ENCODE assay signal across 8 mouse cellular contexts in genomic region chr5:105876925-105877774, GRCm38 (mm10). TPM values are rescaled to one million over a fixed set of nuclear protein-coding genes. Genes with fewer than 3 reads are reported as not detected.
DNase-seq lines count a peak whose midpoint lies in the region; ATAC-seq lines count a peak whose summit lies in the region.

No protein-coding gene starts in this region.

- H3K9me3 ChIP-seq in forebrain, embryonic 15.5 days: no peaks in the 10 kb centered on the region
- no peaks in the 10 kb centered on the region for H3K9me3 ChIP-seq in kidney, embryonic 16.5 days (ENCODE audit: low read length)

- DNase-seq in cerebellum, postnatal 14 days: peak; percentile 55 to 66
- no peak for DNase-seq in cerebellum, postnatal 25 days
- peak; percentile 42 for DNase-seq in thymus, postnatal 0 days (ENCODE audit: low spot score)
- no peak for DNase-seq in thymus, postnatal 25 days
- peak; percentile 17 for DNase-seq in mesoderm, embryonic 11.5 days (ENCODE audit: low read depth, low spot score)
- DNase-seq in left cerebral cortex, adult 11 months (ENCODE audit: low spot score): no peak

- H3K36me3 ChIP-seq in forebrain, embryonic 15.5 days: 0 out of 2 replicates have a peak, but pooled peaks cover 2% of the 10 kb centered on the region
- H3K36me3 ChIP-seq in kidney, embryonic 16.5 days (ENCODE audit: insufficient read depth, low read length): peaks cover 4% of the 10 kb centered on the region; the same call in 1 of the 2 replicates

- WGBS in forebrain, embryonic 15.5 days: under 1% methylated on average over 46 of the region's 46 CpGs
- under 1% methylated on average over 40 of the region's 46 CpGs for WGBS in kidney, embryonic 16.5 days

- peak; percentile 49 for ATAC-seq in forebrain, embryonic 15.5 days (replicated peaks)
- no peak; the same call in 1 of the 2 replicates for ATAC-seq in kidney, embryonic 16.5 days (ENCODE audit: low FRiP score, low TSS enrichment)

- H3K4me1 ChIP-seq in forebrain, embryonic 15.5 days: peaks cover 34% of the 10 kb centered on the region
- H3K4me1 ChIP-seq in kidney, embryonic 16.5 days (ENCODE audit: insufficient read depth, low read length): peaks cover 28% of the 10 kb centered on the region

- H3K27me3 ChIP-seq in forebrain, embryonic 15.5 days: no peaks in the 10 kb centered on the region
- no peaks in the 10 kb centered on the region for H3K27me3 ChIP-seq in kidney, embryonic 16.5 days (ENCODE audit: insufficient read depth, low read length)

- peak overlapping the region; percentile 66 for H3K4me2 ChIP-seq in forebrain, embryonic 15.5 days (replicated peaks)
- H3K4me2 ChIP-seq in kidney, embryonic 16.5 days (replicated peaks; ENCODE audit: low read depth, low read length): peak overlapping the region; percentile 93

- H3K9ac ChIP-seq in forebrain, embryonic 15.5 days (replicated peaks): peak overlapping the region; percentile 97
- peak overlapping the region; percentile 96 for H3K9ac ChIP-seq in kidney, embryonic 16.5 days (replicated peaks; ENCODE audit: low read length)

- peak overlapping the region; percentile 82 for H3K27ac ChIP-seq in forebrain, embryonic 15.5 days (replicated peaks)
- H3K27ac ChIP-seq in kidney, embryonic 16.5 days (ENCODE audit: low read length): peak overlapping the region; percentile 68

- H3K4me3 ChIP-seq in forebrain, embryonic 15.5 days: peak overlapping the region; percentile 84
- peak overlapping the region; percentile 83 for H3K4me3 ChIP-seq in kidney, embryonic 16.5 days (ENCODE audit: low read length)

RNA-seq across cellular contexts. Expression of gene Zfp326, which starts 0.8 kb away (rescaled TPM):
- 23.9 and 34.2 TPM in 2 replicates for polyA plus RNA-seq in thymus, postnatal 0 days (2015; fragmentation: Nextera tagmentation; extraction: Ambion mirVana)
- polyA plus RNA-seq in forebrain, embryonic 15.5 days (2015; fragmentation: Nextera tagmentation; extraction: Ambion mirVana): 55.3 and 57.8 TPM in 2 replicates
- polyA plus RNA-seq in kidney, embryonic 16.5 days (2015; fragmentation: Nextera tagmentation; extraction: Ambion mirVana): 36.9 and 40.0 TPM in 2 replicates

Comparison
In these comparisons a context has a peak if more than half of its experiments do, and no peak if none do; other contexts are left out.
1. DNase-seq: peak in cerebellum, postnatal 14 days (2 of 2), thymus, postnatal 0 days (single experiment) and mesoderm, embryonic 11.5 days (single experiment); none in cerebellum, postnatal 25 days (0 of 2), thymus, postnatal 25 days (single experiment) and left cerebral cortex, adult 11 months (single experiment).